Mouse (Mus musculus) MEL (cell line): ENCODE results near the gene Gm11983. TPM values are rescaled to one million over a fixed set of nuclear protein-coding genes. Genes with fewer than 3 reads are reported as not detected.

Source experiments
- DNase-seq: peaks from one replicate; pipeline ENCODE4 v3.0.0; 2011; ENCODE audit warnings: low read depth, low spot score
- H3K27ac ChIP-seq: 2 replicates; pipeline ENCODE4 v1.5.1; 2012; ENCODE audit warnings: low read depth, mild to moderate bottlenecking, control low read depth, low read length, moderate library complexity; ENCODE audit not compliant: control insufficient read depth
- H3K27me3 ChIP-seq, 2 experiments: fragments of 150-350 bp in 1 of 2; sonication (generic) in 1 of 2; 2 replicates each; pipeline ENCODE4 v1.6.1; 2012; ENCODE audit warnings: low read length in 2 of 2, mild to moderate bottlenecking in 2 of 2, improper control_type of control experiment in 1 of 2, moderate library complexity in 1 of 2; ENCODE audit not compliant: insufficient read depth in 2 of 2, control insufficient read depth in 1 of 2
- H3K36me3 ChIP-seq, 2 experiments: 2 replicates each; pipeline ENCODE4 v1.6.1; 2012 to 2014; ENCODE audit warnings: low read length in 2 of 2, improper control_type of control experiment in 1 of 2, inconsistent platforms in 1 of 2, mild to moderate bottlenecking in 1 of 2; ENCODE audit not compliant: insufficient read depth in 2 of 2, control insufficient read depth in 1 of 2
- H3K4me1 ChIP-seq, 2 experiments: fragments of 150-350 bp in 1 of 2; sonication (generic) in 1 of 2; 2 replicates each; pipeline ENCODE4 v1.6.1; 2012; ENCODE audit warnings: low read length in 2 of 2, improper control_type of control experiment in 1 of 2, mild to moderate bottlenecking in 1 of 2; ENCODE audit not compliant: insufficient read depth in 2 of 2, control insufficient read depth in 1 of 2
- H3K4me3 ChIP-seq, 2 experiments: fragments of 150-350 bp in 1 of 2; sonication (generic) in 1 of 2; 2 replicates each; pipeline ENCODE4 v1.5.1; 2012; ENCODE audit warnings: low read depth in 2 of 2, low read length in 2 of 2, mild to moderate bottlenecking in 2 of 2, moderate library complexity in 2 of 2, control low read depth in 1 of 2, improper control_type of control experiment in 1 of 2; ENCODE audit not compliant: control insufficient read depth in 1 of 2, insufficient read depth in 1 of 2
- H3K79me2 ChIP-seq: 2 replicates; pipeline ENCODE4 v1.6.1; 2012; ENCODE audit warnings: mild to moderate bottlenecking, low read length, moderate library complexity; ENCODE audit not compliant: control insufficient read depth, poor library complexity, insufficient read depth
- H3K9ac ChIP-seq: 2 replicates; pipeline ENCODE4 v1.6.1; 2012; ENCODE audit warnings: low read depth, mild to moderate bottlenecking, control low read depth, low read length, moderate library complexity; ENCODE audit not compliant: control insufficient read depth, poor library complexity, severe bottlenecking
- H3K9me3 ChIP-seq: fragments of 150-350 bp; sonication (generic); replicated peaks from 2 replicates; pipeline ENCODE4 v1.6.1; 2012; ENCODE audit warnings: mild to moderate bottlenecking, low read length, improper control_type of control experiment, moderate library complexity; ENCODE audit not compliant: insufficient read depth
- BHLHE40 ChIP-seq: IDR thresholded peaks from 2 replicates; pipeline ENCODE4 v1.6.1; 2012; ENCODE audit warnings: low read depth, mild to moderate bottlenecking, inconsistent platforms, low read length, improper control_type of control experiment, borderline replicate concordance
- CHD1 ChIP-seq: IDR thresholded peaks from 2 replicates; pipeline ENCODE4 v1.6.1; 2012; ENCODE audit warnings: low read depth, mild to moderate bottlenecking, inconsistent platforms, low read length, improper control_type of control experiment
- CHD2 ChIP-seq: IDR thresholded peaks from 2 replicates; pipeline ENCODE4 v1.6.1; 2011; ENCODE audit warnings: low read length, improper control_type of control experiment
- CTCF ChIP-seq, 3 experiments: IDR thresholded peaks in 2 of 3; conservative IDR thresholded peaks in 1 of 3; 2 replicates each; pipeline ENCODE4 v1.5.1; 2011 to 2012; ENCODE audit warnings: low read length in 3 of 3, low read depth in 2 of 3, mild to moderate bottlenecking in 2 of 3, improper control_type of control experiment in 1 of 3, inconsistent platforms in 1 of 3, mixed read lengths in 1 of 3, moderate library complexity in 1 of 3; ENCODE audit not compliant: control insufficient read depth in 1 of 3, insufficient read depth in 1 of 3, poor library complexity in 1 of 3, severe bottlenecking in 1 of 3
- E2F4 ChIP-seq: IDR thresholded peaks from 2 replicates; pipeline ENCODE4 v1.6.1; 2011; ENCODE audit warnings: low read depth, low read length, improper control_type of control experiment, borderline replicate concordance
- ELF1 ChIP-seq: IDR thresholded peaks from 2 replicates; pipeline ENCODE4 v1.6.1; 2014; ENCODE audit warnings: low read depth, mild to moderate bottlenecking, inconsistent platforms, low read length, improper control_type of control experiment, moderate library complexity
- ETS1 ChIP-seq: IDR thresholded peaks from 2 replicates; pipeline ENCODE4 v1.6.1; 2012; ENCODE audit warnings: low read depth, mild to moderate bottlenecking, inconsistent platforms, low read length, improper control_type of control experiment, moderate library complexity
- GABPA ChIP-seq: IDR thresholded peaks from 2 replicates; pipeline ENCODE4 v1.6.1; 2012; ENCODE audit warnings: low read depth, mild to moderate bottlenecking, inconsistent platforms, low read length, improper control_type of control experiment, moderate library complexity
- GATA1 ChIP-seq: IDR thresholded peaks from 2 replicates; pipeline ENCODE4 v1.6.1; 2011; ENCODE audit warnings: low read depth, low read length, improper control_type of control experiment
- HCFC1 ChIP-seq: IDR thresholded peaks from 2 replicates; pipeline ENCODE4 v1.6.1; 2012; ENCODE audit warnings: low read depth, mild to moderate bottlenecking, inconsistent platforms, low read length, improper control_type of control experiment, moderate library complexity
- JUND ChIP-seq: IDR thresholded peaks from 2 replicates; pipeline ENCODE4 v1.6.1; 2011; ENCODE audit warnings: low read depth, mild to moderate bottlenecking, improper control_type of control experiment, low read length
- KAT2A ChIP-seq: conservative IDR thresholded peaks from 2 replicates; pipeline ENCODE4 v1.6.1; 2012; ENCODE audit warnings: low read depth, low read length, improper control_type of control experiment, inconsistent platforms
- MAFK ChIP-seq: IDR thresholded peaks from 2 replicates; pipeline ENCODE4 v1.6.1; 2011; ENCODE audit warnings: low read depth, mild to moderate bottlenecking, low read length, improper control_type of control experiment, borderline replicate concordance
- MAX ChIP-seq: IDR thresholded peaks from 2 replicates; pipeline ENCODE4 v1.6.1; 2011; ENCODE audit warnings: low read length, improper control_type of control experiment
- MEF2A ChIP-seq: IDR thresholded peaks from 2 replicates; pipeline ENCODE4 v1.6.1; 2014; ENCODE audit warnings: low read depth, mild to moderate bottlenecking, inconsistent platforms, low read length, improper control_type of control experiment; ENCODE audit not compliant: poor library complexity, insufficient replicate concordance, severe bottlenecking; ENCODE audit errors: extremely low read depth
- NRF1 ChIP-seq: IDR thresholded peaks from 2 replicates; pipeline ENCODE4 v1.6.1; 2014; ENCODE audit warnings: low read depth, mild to moderate bottlenecking, inconsistent platforms, low read length, improper control_type of control experiment, moderate library complexity; ENCODE audit not compliant: poor library complexity, insufficient read depth, severe bottlenecking
- RCOR1 ChIP-seq: IDR thresholded peaks from 2 replicates; pipeline ENCODE4 v1.6.1; 2012; ENCODE audit warnings: low read depth, mild to moderate bottlenecking, inconsistent platforms, low read length, improper control_type of control experiment
- SMC3 ChIP-seq: IDR thresholded peaks from 2 replicates; pipeline ENCODE4 v1.6.1; 2011; ENCODE audit warnings: low read depth, low read length, improper control_type of control experiment
- TBP ChIP-seq: IDR thresholded peaks from 2 replicates; pipeline ENCODE4 v1.8.0; 2011; ENCODE audit warnings: low read depth, low read length, improper control_type of control experiment
- UBTF ChIP-seq: IDR thresholded peaks from 2 replicates; pipeline ENCODE4 v1.6.1; 2012; ENCODE audit warnings: low read depth, mild to moderate bottlenecking, inconsistent platforms, low read length, improper control_type of control experiment, moderate library complexity, borderline replicate concordance; ENCODE audit not compliant: insufficient read depth
- USF1 ChIP-seq: IDR thresholded peaks from 2 replicates; pipeline ENCODE4 v1.6.1; 2014; ENCODE audit warnings: low read depth, mild to moderate bottlenecking, inconsistent platforms, low read length, improper control_type of control experiment, moderate library complexity
- ZC3H11A ChIP-seq: IDR thresholded peaks from 2 replicates; pipeline ENCODE4 v1.6.1; 2012; ENCODE audit warnings: low read depth, mild to moderate bottlenecking, inconsistent platforms, low read length, improper control_type of control experiment
- ZMIZ1 ChIP-seq: IDR thresholded peaks from 2 replicates; pipeline ENCODE4 v1.6.1; 2012; ENCODE audit warnings: low read depth, mild to moderate bottlenecking, inconsistent platforms, low read length, improper control_type of control experiment, moderate library complexity
- ZNF384 ChIP-seq: IDR thresholded peaks from 2 replicates; pipeline ENCODE4 v1.6.1; 2012; ENCODE audit warnings: low read depth, mild to moderate bottlenecking, inconsistent platforms, low read length, improper control_type of control experiment
- polyA plus RNA-seq, 2 experiments: library from polyadenylated mRNA; stranded (reverse) in 1 of 2; unstranded in 1 of 2; fragments of >175 nt in 1 of 2; fragments of >200 nt in 1 of 2; gene quantifications; 2 replicates each; pipeline versions ENCODE4 v1.2.1 to v1.2.4; 2012; ENCODE audit warnings: low replicate concordance in 2 of 2, low read depth in 1 of 2; ENCODE audit not compliant: insufficient read length in 2 of 2, insufficient read depth in 1 of 2, missing spikeins in 1 of 2
- total RNA-seq: library from RNA; depleted of rRNA; stranded (reverse); fragments of 300-350 nt; gene quantifications from 2 replicates; pipeline ENCODE4 v1.2.3, GENCODE M21; 2012

Gm11983 gene
- total and polyA plus RNA-seq, 3 experiments: not detected

DNA sequence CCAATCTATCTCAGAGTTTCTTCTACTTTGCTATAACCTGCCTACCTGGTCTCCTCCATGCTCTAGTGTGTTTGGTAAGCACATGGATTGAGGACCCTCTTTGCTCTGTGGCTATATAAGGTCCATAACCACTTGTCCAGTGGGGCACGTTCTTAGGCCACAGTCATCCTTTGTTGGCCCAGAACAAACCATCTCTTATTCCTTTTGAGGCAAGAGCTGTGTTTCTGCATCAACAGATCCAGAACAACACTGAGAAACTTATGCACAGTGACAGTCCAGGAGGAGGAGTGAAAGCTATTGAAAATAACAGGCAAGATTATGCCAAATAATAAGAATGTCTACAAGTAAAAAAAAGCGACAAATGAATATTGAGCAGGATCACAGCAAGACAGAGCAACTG is 6.4 kb upstream of the Gm11983 start:
- no peak overlapping the region for H3K4me3 ChIP-seq
- H3K36me3 ChIP-seq: no peaks in the 10 kb centered on the region
- H3K4me1 ChIP-seq: no peaks in the 10 kb centered on the region
- H3K27ac ChIP-seq: no peak overlapping the region
- no peaks in the 10 kb centered on the region for H3K9me3 ChIP-seq
- H3K79me2 ChIP-seq: no peaks in the 10 kb centered on the region
- no peak overlapping the region for H3K9ac ChIP-seq
- DNase-seq: no peak
- no peaks in the 10 kb centered on the region for H3K27me3 ChIP-seq
- no peak for TF ChIP-seq ZC3H11A
- TF ChIP-seq NRF1: no peak
- TF ChIP-seq USF1: no peak

GRCm38 (mm10) chr11:6842160-6842559 is 4.7 kb upstream of the Gm11983 start:
- Histone ChIP-seq H3K4me1 (no peaks in the 10 kb centered on the region), H3K79me2 (no peaks in the 10 kb centered on the region), H3K27ac (no peak overlapping the region), H3K4me3 (no peak overlapping the region), H3K27me3 (no peaks in the 10 kb centered on the region), H3K9me3 (no peaks in the 10 kb centered on the region), H3K36me3 (no peaks in the 10 kb centered on the region), H3K9ac (no peak overlapping the region)
- TF ChIP-seq MEF2A: no peak
- no peak for TF ChIP-seq HCFC1
- TF ChIP-seq UBTF: no peak
- TF ChIP-seq MAX: no peak
- no peak for TF ChIP-seq CHD1
- TF ChIP-seq RCOR1: no peak
- TF ChIP-seq BHLHE40: no peak
- TF ChIP-seq CTCF (IDR thresholded peaks at IDR 0.05 in 2 of 3, conservative IDR thresholded peaks at IDR 0.05 in 1 of 3; ENCODE audit: control insufficient read depth in 1 of 3, insufficient read depth in 1 of 3, low read depth in 2 of 3, low read length in 3 of 3, poor library complexity in 1 of 3, severe bottlenecking in 1 of 3): no peak
- TF ChIP-seq USF1: no peak
- TF ChIP-seq CHD2: no peak
- no peak for TF ChIP-seq KAT2A
- TF ChIP-seq ZMIZ1: no peak
- TF ChIP-seq SMC3: no peak
- no peak for DNase-seq

DNA sequence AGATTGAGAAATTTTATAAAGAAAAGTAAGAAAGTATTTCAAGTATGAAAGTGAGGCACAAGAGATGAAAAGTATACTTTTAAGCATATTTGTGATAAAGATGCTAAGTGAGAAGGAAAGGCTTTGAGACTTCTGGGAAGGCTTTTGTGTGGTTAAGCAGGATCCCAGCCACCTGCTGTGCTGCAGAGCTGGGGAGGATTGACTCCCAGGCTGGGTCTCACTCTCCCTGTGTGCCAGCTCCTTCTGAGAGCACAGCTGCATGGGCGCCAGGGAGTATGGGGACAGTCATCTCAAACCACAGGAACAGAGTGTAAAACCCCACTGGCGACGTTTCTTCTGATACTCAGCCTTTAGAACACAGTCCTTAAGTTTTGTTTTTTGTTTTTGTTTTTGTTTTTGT is 3.3 kb upstream of the Gm11983 start:
- DNase-seq: no peak
- Histone ChIP-seq H3K36me3 (no peaks in the 10 kb centered on the region), H3K27ac (no peak overlapping the region), H3K4me3 (no peak overlapping the region), H3K79me2 (no peaks in the 10 kb centered on the region), H3K9ac (no peak overlapping the region), H3K27me3 (no peaks in the 10 kb centered on the region), H3K9me3 (no peaks in the 10 kb centered on the region), H3K4me1 (no peaks in the 10 kb centered on the region)
- TF ChIP-seq ETS1 (no peak), TBP (no peak), E2F4 (no peak), ZNF384 (no peak), BHLHE40 (no peak), GATA1 (no peak), USF1 (no peak), ELF1 (no peak), JUND (no peak), CTCF (IDR thresholded peaks at IDR 0.05 in 2 of 3, conservative IDR thresholded peaks at IDR 0.05 in 1 of 3; ENCODE audit: control insufficient read depth in 1 of 3, insufficient read depth in 1 of 3, low read depth in 2 of 3, low read length in 3 of 3, poor library complexity in 1 of 3, severe bottlenecking in 1 of 3) (no peak), GABPA (no peak), MAFK (no peak)
